Comparison of ENCODE assay signal across 20 mouse cellular contexts in genomic region chr16:11351903-11352302, GRCm38 (mm10). TPM values are rescaled to one million over a fixed set of nuclear protein-coding genes. Genes with fewer than 3 reads are reported as not detected.
DNase-seq lines count a peak whose midpoint lies in the region; ATAC-seq lines count a peak whose summit lies in the region.
"Had no signal": no experiment of that assay in that cellular context is flagged by ENCODE, and none has a peak within 500 bp of the region (broad histone marks: within the 10 kb centered on the region; RNA-seq: fewer than 3 reads in every experiment).

No protein-coding gene starts in this region.

- H3K4me2 ChIP-seq in kidney, embryonic 14.5 days (replicated peaks; ENCODE audit: low read depth, low read length), result no peak overlapping the region
- peak overlapping the region; percentile 26; the same call in 1 of the 2 replicates for H3K4me2 ChIP-seq in heart, embryonic 14.5 days (ENCODE audit: low read length)
- H3K4me2 ChIP-seq: forebrain, embryonic 12.5 days; hindbrain, embryonic 15.5 days; stomach, embryonic 15.5 days had no signal

- no peak for ATAC-seq in kidney, embryonic 14.5 days (ENCODE audit: low FRiP score, low TSS enrichment)
- ATAC-seq in heart, embryonic 14.5 days (ENCODE audit: insufficient number of reproducible peaks, insufficient read depth, low FRiP score, low read depth), result 0 out of 2 replicates have a peak, but pooled peaks have one; percentile 26
- ATAC-seq: intestine, postnatal 0 days; midbrain, embryonic 16.5 days had no signal

- 62% methylated on average over 7 of the region's 7 CpGs for WGBS in kidney, embryonic 14.5 days
- WGBS in heart, embryonic 14.5 days, result 15% methylated on average over 7 of the region's 7 CpGs
- 73% methylated on average over 7 of the region's 7 CpGs for WGBS in midbrain, embryonic 10.5 days

- H3K36me3 ChIP-seq in kidney, embryonic 14.5 days (ENCODE audit: control insufficient read depth, insufficient read depth, low read length), result no peaks in the 10 kb centered on the region; the same call in 1 of the 2 replicates
- H3K36me3 ChIP-seq in heart, embryonic 14.5 days (ENCODE audit: control insufficient read depth, insufficient read depth, low read length), result 0 out of 2 replicates have a peak, but pooled peaks cover 3% of the 10 kb centered on the region
- peaks cover 9% of the 10 kb centered on the region; the same call in 1 of the 2 replicates for H3K36me3 ChIP-seq in midbrain, embryonic 10.5 days
- H3K36me3 ChIP-seq: hindbrain, embryonic 15.5 days; stomach, embryonic 15.5 days had no signal

- H3K9me3 ChIP-seq in kidney, embryonic 14.5 days (ENCODE audit: control insufficient read depth, low read length), result no peaks in the 10 kb centered on the region
- H3K9me3 ChIP-seq in heart, embryonic 14.5 days (ENCODE audit: control insufficient read depth, low read length), result 0 out of 2 replicates have a peak, but pooled peaks cover 5% of the 10 kb centered on the region
- no peaks in the 10 kb centered on the region for H3K9me3 ChIP-seq in midbrain, embryonic 10.5 days (replicated peaks)
- H3K9me3 ChIP-seq: forebrain, embryonic 12.5 days; hindbrain, embryonic 15.5 days; stomach, embryonic 15.5 days had no signal

- no peaks in the 10 kb centered on the region for H3K4me1 ChIP-seq in kidney, embryonic 14.5 days (ENCODE audit: control insufficient read depth, insufficient read depth, low read length)
- H3K4me1 ChIP-seq in heart, embryonic 14.5 days (ENCODE audit: control insufficient read depth in 2 of 2, insufficient read depth in 2 of 2, low read length in 2 of 2), result peaks cover 4 to 10% of the 10 kb centered on the region in 2 experiments
- no peaks in the 10 kb centered on the region for H3K4me1 ChIP-seq in midbrain, embryonic 10.5 days
- H3K4me1 ChIP-seq: forebrain, embryonic 12.5 days; hindbrain, embryonic 15.5 days; stomach, embryonic 15.5 days had no signal

- DNase-seq in adrenal gland, adult 8-10 months, result peak; percentile 15
- no peak for DNase-seq in adrenal gland, postnatal 10 days
- DNase-seq in kidney, adult 9 months, result peak; percentile 58
- peak; percentile 53 to 57 for DNase-seq in kidney, postnatal 36 days
- DNase-seq in gastrocnemius, postnatal 4 days (ENCODE audit: low spot score in 2 of 2), result no peak
- no peak for DNase-seq in midbrain, embryonic 10.5 days (ENCODE audit: low spot score)
- DNase-seq: cerebellum, adult 11 months; cerebellum, postnatal 25 days; gastrocnemius, postnatal 10 days had no signal

- H3K27me3 ChIP-seq in kidney, embryonic 14.5 days (ENCODE audit: control insufficient read depth, insufficient read depth, low read length), result no peaks in the 10 kb centered on the region
- no peaks in the 10 kb centered on the region for H3K27me3 ChIP-seq in heart, embryonic 14.5 days (ENCODE audit: control insufficient read depth, insufficient read depth, low read length)
- H3K27me3 ChIP-seq in midbrain, embryonic 10.5 days (ENCODE audit: low read depth, poor library complexity, severe bottlenecking), result no peaks in the 10 kb centered on the region
- H3K27me3 ChIP-seq: forebrain, embryonic 12.5 days; hindbrain, embryonic 15.5 days; megakaryocyte, embryonic 14.5 days; stomach, embryonic 15.5 days had no signal

- H3K4me3 ChIP-seq in kidney, embryonic 14.5 days (ENCODE audit: low read length), result no peak overlapping the region
- H3K4me3 ChIP-seq in heart, embryonic 14.5 days (ENCODE audit: control insufficient read depth in 1 of 2, insufficient read depth in 1 of 2, low read depth in 1 of 2, low read length in 2 of 2), result no peak overlapping the region
- no peak overlapping the region for H3K4me3 ChIP-seq in midbrain, embryonic 10.5 days
- H3K4me3 ChIP-seq: forebrain, embryonic 12.5 days; hindbrain, embryonic 15.5 days; megakaryocyte, embryonic 14.5 days; stomach, embryonic 15.5 days had no signal

- no peak overlapping the region for H3K27ac ChIP-seq in kidney, embryonic 14.5 days (ENCODE audit: low read depth, low read length)
- H3K27ac ChIP-seq in heart, embryonic 14.5 days (replicated peaks in 1 of 2; ENCODE audit: control insufficient read depth in 1 of 2, insufficient read depth in 1 of 2, low read depth in 2 of 2, low read length in 2 of 2), result peak overlapping the region; percentile 15 to 25; a peak in 1 of 4 replicates
- no peak overlapping the region for H3K27ac ChIP-seq in midbrain, embryonic 10.5 days (replicated peaks)
- H3K27ac ChIP-seq: forebrain, embryonic 12.5 days; hindbrain, embryonic 15.5 days; stomach, embryonic 15.5 days had no signal

- no peak overlapping the region for H3K9ac ChIP-seq in kidney, embryonic 14.5 days (ENCODE audit: low read depth, low read length)
- no peak overlapping the region for H3K9ac ChIP-seq in heart, embryonic 14.5 days (ENCODE audit: low read length)
- H3K9ac ChIP-seq: forebrain, embryonic 12.5 days; hindbrain, embryonic 15.5 days; stomach, embryonic 15.5 days had no signal

RNA-seq across cellular contexts. Expression of gene Snx29, which starts 29.2 kb away (rescaled TPM):
- 10 to 100 TPM; 17.2 to 35.2 (median 21.6) TPM for total RNA-seq in adrenal gland, adult 8-10 months (2022)
- total RNA-seq in adrenal gland, postnatal 10 days (2021), result 10 to 100 TPM; 14.7 to 19.7 TPM
- polyA plus RNA-seq in kidney, embryonic 14.5 days (2014; fragmentation: Nextera tagmentation; extraction: Ambion mirVana), result 8.6 and 17.7 TPM in 2 replicates
- polyA plus RNA-seq in heart, embryonic 14.5 days (2014; fragmentation: Nextera tagmentation; extraction: Ambion mirVana), result 7.4 and 7.7 TPM in 2 replicates
- 10 to 100 TPM; 20.9 to 21.0 TPM for total RNA-seq in gastrocnemius, postnatal 4 days (2021)
- 9.7 and 12.9 TPM in 2 replicates for polyA plus RNA-seq in midbrain, embryonic 10.5 days (2016; fragmentation: Nextera tagmentation; extraction: Ambion mirVana)

RNA-seq across cellular contexts. Expression of gene Tnfrsf17, which starts 38.3 kb away (rescaled TPM):
- total RNA-seq in adrenal gland, adult 8-10 months (2022), result under 1 TPM in 1 of 4 experiments, not detected in 3; 0.89 TPM
- total RNA-seq in adrenal gland, postnatal 10 days (2021), result not detected
- not detected in 2 replicates for polyA plus RNA-seq in kidney, embryonic 14.5 days (2014; fragmentation: Nextera tagmentation; extraction: Ambion mirVana)
- not detected in 2 replicates for polyA plus RNA-seq in heart, embryonic 14.5 days (2014; fragmentation: Nextera tagmentation; extraction: Ambion mirVana)
- total RNA-seq in gastrocnemius, postnatal 4 days (2021), result not detected
- polyA plus RNA-seq in midbrain, embryonic 10.5 days (2016; fragmentation: Nextera tagmentation; extraction: Ambion mirVana), result 0.15 TPM in 1 of 2 replicates, not detected in the other
- total RNA-seq: layer of hippocampus, postnatal 10 days; left cerebral cortex, postnatal 14 days had no signal
- polyA plus RNA-seq: forebrain, embryonic 12.5 days; intestine, postnatal 0 days; liver, embryonic 16.5 days; midbrain, embryonic 16.5 days; stomach, embryonic 15.5 days had no signal

Comparison
In these comparisons a context has a peak if more than half of its experiments do, and no peak if none do; other contexts are left out.
1. DNase-seq: peak in adrenal gland, adult 8-10 months (single experiment), kidney, adult 9 months (single experiment) and kidney, postnatal 36 days (2 of 2); none in adrenal gland, postnatal 10 days (single experiment), gastrocnemius, postnatal 4 days (0 of 2) and midbrain, embryonic 10.5 days (single experiment).
2. H3K27ac ChIP-seq: peak in heart, embryonic 14.5 days (2 of 2); none in kidney, embryonic 14.5 days (single experiment) and midbrain, embryonic 10.5 days (single experiment).